Mouse (Mus musculus) forebrain, embryonic 15.5 days (tissue): Measurements from ENCODE around the gene Slc25a54. TPM values are rescaled to one million over a fixed set of nuclear protein-coding genes. Genes with fewer than 3 reads are reported as not detected.
A peak's percentile ranks its signal among the peaks of the same experiment; 100 is the strongest.

Source experiments
- ATAC-seq: fragments of 200-750 bp; cut with Nextera tagmentation; replicated peaks from 2 replicates; pipeline ENCODE4 v1.8.0; 2017; ENCODE audit warnings: mild to moderate bottlenecking, moderate TSS enrichment, moderate library complexity
- H3K27ac ChIP-seq: fragments of 300-500 bp; sonication (generic); replicated peaks from 2 replicates; pipeline ENCODE4 v1.5.1; 2015; ENCODE audit warnings: mild to moderate bottlenecking, inconsistent platforms
- H3K27me3 ChIP-seq: fragments of 300-500 bp; sonication (generic); 2 replicates; pipeline ENCODE4 v1.6.1; 2015; ENCODE audit warnings: inconsistent platforms
- H3K36me3 ChIP-seq: fragments of 300-500 bp; sonication (generic); 2 replicates; pipeline ENCODE4 v1.6.1; 2015; ENCODE audit warnings: mild to moderate bottlenecking, inconsistent platforms
- H3K4me1 ChIP-seq: fragments of 300-500 bp; sonication (generic); 2 replicates; pipeline ENCODE4 v1.6.1; 2015; ENCODE audit warnings: inconsistent platforms
- H3K4me2 ChIP-seq: fragments of 300-500 bp; sonication (generic); replicated peaks from 2 replicates; pipeline ENCODE4 v1.6.1; 2015; ENCODE audit warnings: mild to moderate bottlenecking, inconsistent platforms
- H3K4me3 ChIP-seq: fragments of 300-500 bp; sonication (generic); 2 replicates; pipeline ENCODE4 v1.5.1; 2015; ENCODE audit warnings: mild to moderate bottlenecking, inconsistent platforms
- H3K9ac ChIP-seq: fragments of 300-500 bp; sonication (generic); replicated peaks from 2 replicates; pipeline ENCODE4 v1.6.1; 2015; ENCODE audit warnings: mild to moderate bottlenecking, inconsistent platforms
- H3K9me3 ChIP-seq: fragments of 300-500 bp; sonication (generic); 2 replicates; pipeline ENCODE4 v1.6.1; 2016; ENCODE audit warnings: inconsistent platforms
- WGBS: fragments of 180-500 bp; shearing (Covaris S2); methylation state at CpG from one replicate; pipeline ENCODE4 v1.1.7; 2015; ENCODE audit warnings: mixed read lengths; 5-methylcytosine and 5-hydroxymethylcytosine counted together
- polyA plus RNA-seq: library from polyadenylated mRNA; unstranded; fragments of >200 nt; fragmentation: Nextera tagmentation; extraction: Ambion mirVana; gene quantifications from 2 replicates; pipeline ENCODE4 v1.2.1, GENCODE M21; 2015

Gene Slc25a54
- polyA plus RNA-seq, 1 experiment from 2014 or later = not detected

DNA sequence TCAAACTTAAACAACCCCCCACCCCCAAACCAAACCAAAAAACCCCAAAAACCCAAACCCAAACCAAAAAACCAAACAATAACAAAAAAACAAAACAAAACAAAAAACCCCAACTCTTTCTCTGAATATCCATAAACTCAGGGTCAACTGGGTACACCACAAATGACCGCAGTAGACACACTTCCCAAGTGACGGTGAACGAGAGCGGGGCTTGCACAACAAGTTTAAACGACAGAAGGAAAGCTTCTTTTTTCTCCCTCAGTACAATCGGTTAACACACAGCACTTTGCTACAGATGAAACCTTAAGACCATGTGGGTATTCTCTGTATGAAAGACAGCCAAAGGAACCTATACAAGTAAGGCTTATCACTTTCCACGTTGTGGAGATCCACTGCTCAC is 17.9 kb upstream of the Slc25a54 start:
- Histone ChIP-seq H3K4me1 (no peaks in the 10 kb centered on the region), H3K27me3 (no peaks in the 10 kb centered on the region), H3K27ac (no peak overlapping the region), H3K4me2 (no peak overlapping the region), H3K36me3 (no peaks in the 10 kb centered on the region), H3K9ac (no peak overlapping the region), H3K9me3 (no peaks in the 10 kb centered on the region), H3K4me3 (no peak overlapping the region)
- no peak for ATAC-seq
- WGBS = 74% methylated on average over 7 of the region's 7 CpGs

DNA sequence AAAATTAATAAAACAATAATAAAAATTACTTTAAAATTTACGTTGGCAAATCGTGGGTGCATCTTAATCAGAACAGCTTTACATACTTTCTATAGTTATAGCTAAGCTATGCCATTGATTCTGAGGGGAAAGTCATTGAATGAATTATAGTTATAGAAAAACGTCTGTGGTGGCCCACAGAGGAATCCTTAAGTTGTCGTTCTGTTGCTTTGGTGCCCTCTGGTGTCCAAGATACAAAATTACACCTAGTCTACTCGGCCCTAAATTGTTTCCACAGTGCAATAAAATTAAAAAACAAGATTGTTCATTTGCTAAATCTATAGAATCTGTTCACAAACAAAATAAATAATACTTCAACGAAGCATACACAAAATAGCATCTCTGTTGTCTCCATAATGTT is 17.3 kb upstream of the Slc25a54 start:
- H3K36me3 ChIP-seq = no peaks in the 10 kb centered on the region
- ATAC-seq = peak; percentile 61; the same call in 1 of the 2 replicates

DNA sequence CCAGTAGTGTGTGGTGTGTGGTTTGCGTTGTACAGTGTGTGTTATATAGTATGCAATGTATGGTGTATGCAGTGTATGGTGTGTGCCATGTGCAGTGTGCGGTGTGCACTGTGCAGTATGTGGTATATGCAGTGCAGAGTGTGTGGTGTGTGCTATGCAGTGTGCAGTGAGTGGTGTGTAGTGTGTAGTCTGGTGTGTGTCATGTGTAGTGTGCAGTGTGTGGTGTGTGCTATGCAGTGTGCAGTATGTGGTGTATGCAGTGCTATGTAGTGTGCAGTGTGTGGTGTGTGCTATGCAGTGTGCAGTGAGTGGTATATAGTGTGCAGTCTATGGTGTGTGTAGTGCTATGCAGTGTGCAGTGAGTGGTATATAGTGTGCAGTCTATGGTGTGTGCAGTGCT is 4.1 kb downstream of the Slc25a54 start:
- Histone ChIP-seq H3K9ac (no peak overlapping the region), H3K4me3 (no peak overlapping the region), H3K36me3 (no peaks in the 10 kb centered on the region), H3K4me2 (no peak overlapping the region), H3K9me3 (no peaks in the 10 kb centered on the region), H3K4me1 (no peaks in the 10 kb centered on the region), H3K27me3 (no peaks in the 10 kb centered on the region), H3K27ac (no peak overlapping the region)
- WGBS = 94% methylated on average over 2 of the region's 2 CpGs
- 0 out of 2 replicates have a peak, but pooled peaks have one; percentile 29 for ATAC-seq

More for the DNA sequence above, 17.3 kb upstream of the Slc25a54 start:
- Histone ChIP-seq H3K4me1 (no peaks in the 10 kb centered on the region), H3K9me3 (no peaks in the 10 kb centered on the region), H3K27me3 (no peaks in the 10 kb centered on the region), H3K4me2 (no peak overlapping the region), H3K9ac (no peak overlapping the region), H3K4me3 (no peak overlapping the region), H3K27ac (no peak overlapping the region)
- 3% methylated on average over 6 of the region's 6 CpGs for WGBS

DNA sequence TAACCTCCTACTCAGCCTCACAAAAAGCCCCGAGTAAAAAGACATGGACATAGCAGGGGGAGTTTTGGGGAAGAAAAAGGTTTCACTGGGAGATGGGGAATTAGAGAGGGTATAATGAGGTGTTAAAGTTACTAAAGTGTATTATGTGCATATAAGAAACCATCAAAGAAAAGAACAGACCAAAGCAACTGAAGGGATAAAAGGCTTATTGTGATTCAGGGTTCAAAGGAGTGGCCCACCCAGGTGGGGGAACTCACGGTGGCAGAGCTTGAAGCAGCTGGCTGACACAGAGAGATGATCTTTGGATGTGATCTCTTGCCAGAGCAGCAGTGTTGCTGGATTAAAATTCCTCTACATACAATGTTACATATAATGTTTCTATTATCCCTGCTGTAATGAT is 8.2 kb downstream of the Slc25a54 start:
- 0% methylated on average over 2 of the region's 2 CpGs for WGBS
- H3K4me3 ChIP-seq = no peak overlapping the region
- no peak for ATAC-seq
- H3K27me3 ChIP-seq = no peaks in the 10 kb centered on the region
- no peaks in the 10 kb centered on the region for H3K36me3 ChIP-seq
- no peaks in the 10 kb centered on the region for H3K9me3 ChIP-seq
- H3K4me1 ChIP-seq = no peaks in the 10 kb centered on the region
- H3K9ac ChIP-seq = no peak overlapping the region
- no peak overlapping the region for H3K4me2 ChIP-seq
- H3K27ac ChIP-seq = no peak overlapping the region

- Histone ChIP-seq H3K27me3 (no peaks in the 10 kb centered on the region), H3K36me3 (no peaks in the 10 kb centered on the region), H3K4me3 (no peak overlapping the region), H3K27ac (no peak overlapping the region), H3K4me1 (no peaks in the 10 kb centered on the region), H3K9me3 (no peaks in the 10 kb centered on the region), H3K9ac (no peak overlapping the region), H3K4me2 (no peak overlapping the region)
- no peak for ATAC-seq
- WGBS = 71% methylated on average over 8 of the region's 8 CpGs
Measured at GRCm38 (mm10) chr3:109104702-109105101, 24.4 kb downstream of the Slc25a54 start.

GRCm38 (mm10) chr3:109117136-109117535 is 36.9 kb downstream of the Slc25a54 start:
- no peak overlapping the region for H3K4me2 ChIP-seq
- no peak overlapping the region for H3K4me3 ChIP-seq
- no peak for ATAC-seq
- no peaks in the 10 kb centered on the region for H3K9me3 ChIP-seq
- no peaks in the 10 kb centered on the region for H3K36me3 ChIP-seq
- no peak overlapping the region for H3K9ac ChIP-seq
- no peaks in the 10 kb centered on the region for H3K27me3 ChIP-seq
- H3K27ac ChIP-seq = no peak overlapping the region
- H3K4me1 ChIP-seq = no peaks in the 10 kb centered on the region

GRCm38 (mm10) chr3:109119562-109119961 is 39.3 kb downstream of the Slc25a54 start:
- H3K4me3 ChIP-seq = no peak overlapping the region
- H3K9ac ChIP-seq = no peak overlapping the region
- 83% methylated on average over 5 of the region's 5 CpGs for WGBS
- no peak overlapping the region for H3K27ac ChIP-seq
- no peaks in the 10 kb centered on the region for H3K27me3 ChIP-seq
- ATAC-seq = no peak
- H3K36me3 ChIP-seq = no peaks in the 10 kb centered on the region
- H3K9me3 ChIP-seq = no peaks in the 10 kb centered on the region
- H3K4me2 ChIP-seq = no peak overlapping the region
- peaks cover 11% of the 10 kb centered on the region for H3K4me1 ChIP-seq

- Histone ChIP-seq H3K27me3 (no peaks in the 10 kb centered on the region), H3K4me3 (no peak overlapping the region), H3K9me3 (no peaks in the 10 kb centered on the region), H3K36me3 (no peaks in the 10 kb centered on the region), H3K9ac (no peak overlapping the region), H3K27ac (no peak overlapping the region), H3K4me2 (no peak overlapping the region), H3K4me1 (peaks cover 11% of the 10 kb centered on the region)
- peak; percentile 63 for ATAC-seq
- 72% methylated on average over 5 of the region's 5 CpGs for WGBS
Measured at GRCm38 (mm10) chr3:109119973-109120372, 39.7 kb downstream of the Slc25a54 start.

GRCm38 (mm10) chr3:109122641-109123530 is 42.6 kb downstream of the Slc25a54 start, which contains the start of gene Slc25a24:
Slc25a24 (plus strand) TSS chr3:109123149.
- ATAC-seq = peak; percentile 88
- WGBS = under 1% methylated on average over 38 of the region's 49 CpGs
- H3K4me2 ChIP-seq = peak within 1 kb of the TSS; percentile 93
- H3K9me3 ChIP-seq = no peaks in the 10 kb centered on the region
- H3K4me3 ChIP-seq = peak within 1 kb of the TSS; percentile 81
- peak within 1 kb of the TSS; percentile 91 for H3K9ac ChIP-seq
- peak within 1 kb of the TSS; percentile 66 for H3K27ac ChIP-seq
- H3K4me1 ChIP-seq = peaks cover 11% of the 10 kb centered on the region
- H3K36me3 ChIP-seq = no peaks in the 10 kb centered on the region
- no peaks in the 10 kb centered on the region for H3K27me3 ChIP-seq

- no peaks in the 10 kb centered on the region for H3K27me3 ChIP-seq
- H3K36me3 ChIP-seq = no peaks in the 10 kb centered on the region
- 12% methylated on average over 8 of the region's 8 CpGs for WGBS
- 0 out of 2 replicates have a peak, but pooled peaks have one; percentile 1 for ATAC-seq
- no peaks in the 10 kb centered on the region for H3K9me3 ChIP-seq
- peak overlapping the region; percentile 66 for H3K27ac ChIP-seq
- peaks cover 11% of the 10 kb centered on the region for H3K4me1 ChIP-seq
- peak overlapping the region; percentile 91 for H3K9ac ChIP-seq
- H3K4me3 ChIP-seq = peak overlapping the region; percentile 81
- H3K4me2 ChIP-seq = peak overlapping the region; percentile 93
Measured at GRCm38 (mm10) chr3:109123531-109123981, 43.3 kb downstream of the Slc25a54 start.

- Histone ChIP-seq H3K4me1 (peaks cover 11% of the 10 kb centered on the region), H3K9ac (no peak overlapping the region), H3K27ac (no peak overlapping the region), H3K4me2 (peak overlapping the region; percentile 93; the same call in 1 of the 2 replicates), H3K36me3 (no peaks in the 10 kb centered on the region), H3K27me3 (no peaks in the 10 kb centered on the region), H3K9me3 (no peaks in the 10 kb centered on the region), H3K4me3 (peak overlapping the region; percentile 81; the same call in 1 of the 2 replicates)
- 67% methylated on average over 4 of the region's 4 CpGs for WGBS
- no peak for ATAC-seq
Measured at GRCm38 (mm10) chr3:109124091-109124490, 43.8 kb downstream of the Slc25a54 start.

- Histone ChIP-seq H3K9ac (no peak overlapping the region), H3K27ac (no peak overlapping the region), H3K4me1 (peaks cover 11% of the 10 kb centered on the region), H3K4me3 (no peak overlapping the region), H3K4me2 (no peak overlapping the region), H3K36me3 (no peaks in the 10 kb centered on the region), H3K27me3 (no peaks in the 10 kb centered on the region), H3K9me3 (no peaks in the 10 kb centered on the region)
- ATAC-seq = no peak
- 79% methylated on average over 6 of the region's 6 CpGs for WGBS
Measured at GRCm38 (mm10) chr3:109125531-109125930, 45.3 kb downstream of the Slc25a54 start.
